Mouse (Mus musculus) frontal cortex, postnatal 36 days (tissue): ENCODE results near the gene Evi2b.
A peak's percentile ranks its signal among the peaks of the same experiment; 100 is the strongest.

Experiments used
- DNase-seq, 2 experiments: peaks; one replicate each; pipeline ENCODE4 v3.0.0; 2022; ENCODE audit warnings: low spot score in 2 of 2

Gene Evi2b

GRCm38 (mm10) chr11:79522944-79523343 lies 618 bp downstream of the Evi2b start:
- DNase-seq = no peak

DNA sequence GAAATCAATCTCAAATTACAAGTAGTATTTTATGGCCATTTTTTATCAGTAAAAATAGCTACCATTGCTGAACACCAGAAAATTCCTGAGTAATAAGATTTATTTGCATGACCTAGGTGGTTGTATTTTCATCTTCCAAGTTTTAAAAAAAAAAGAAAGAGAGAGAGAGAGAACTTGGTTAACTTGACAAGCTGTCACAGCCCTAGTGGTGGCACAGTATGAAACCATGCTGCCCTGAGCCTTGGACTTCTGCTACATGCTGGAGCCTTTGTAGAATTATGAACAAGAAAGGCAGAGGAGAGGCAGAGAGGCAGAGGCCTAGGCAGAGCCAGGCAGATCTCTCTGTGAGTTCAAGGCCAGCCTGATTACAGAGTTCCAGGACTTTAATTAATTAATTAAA lies 1.6 kb downstream of the Evi2b start:
- DNase-seq = no peak

DNA sequence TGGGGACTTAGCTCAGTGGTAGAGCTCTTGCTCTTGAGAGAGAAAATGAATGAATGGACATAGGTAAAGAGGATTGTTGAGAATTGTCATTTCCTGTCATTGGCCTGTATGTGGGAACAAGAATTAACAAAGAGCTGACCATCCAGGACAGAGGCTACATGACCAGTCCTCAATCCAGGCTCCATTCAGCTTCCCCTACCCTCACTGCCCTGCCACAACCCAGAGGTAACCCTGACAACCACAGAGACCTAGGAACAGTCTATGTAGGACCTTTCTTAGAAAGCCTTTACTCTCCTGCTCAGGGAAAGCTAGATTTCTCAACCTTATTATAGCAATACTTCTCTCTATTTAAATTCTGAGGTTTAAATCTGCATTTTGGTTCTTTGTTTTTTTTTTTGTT lies 2.8 kb downstream of the Evi2b start:
- DNase-seq = no peak

- DNase-seq = peak in 1 of 2 experiments; percentile 75
These were observed 3.7 kb downstream of the Evi2b start for GRCm38 (mm10) chr11:79519878-79520291.

GRCm38 (mm10) chr11:79519299-79519698 lies 4.3 kb downstream of the Evi2b start:
- no peak for DNase-seq

GRCm38 (mm10) chr11:79515798-79516197 lies 7.8 kb downstream of the Evi2b start:
- no peak for DNase-seq

DNA sequence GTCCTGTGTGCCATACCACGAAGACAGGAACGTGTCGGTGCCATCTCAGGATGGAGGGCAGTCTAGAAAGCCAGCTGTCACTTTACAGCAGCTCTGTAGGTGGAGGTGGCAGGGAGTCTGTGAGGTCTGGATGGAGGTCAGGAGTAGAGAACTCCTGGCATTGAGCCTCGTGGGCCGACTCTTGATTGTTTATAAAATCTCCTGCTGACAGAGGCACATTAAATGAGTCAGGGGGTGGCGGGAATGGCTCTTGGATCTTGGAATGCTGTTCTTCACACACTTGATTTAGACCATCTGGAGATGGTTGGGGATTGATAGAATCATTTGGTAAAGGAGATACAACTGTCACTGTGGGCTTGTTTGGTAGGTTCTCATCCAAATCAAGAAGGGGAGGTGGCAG lies 8.2 kb downstream of the Evi2b start:
- DNase-seq = no peak

- no peak for DNase-seq
These were observed 11.6 kb downstream of the Evi2b start for GRCm38 (mm10) chr11:79511970-79512369.

GRCm38 (mm10) chr11:79504506-79504905 lies 19.1 kb downstream of the Evi2b start:
- DNase-seq = no peak

- DNase-seq = peak; percentile 63 to 83
These were observed 19.7 kb downstream of the Evi2b start, which contains the start of gene Omg for GRCm38 (mm10) chr11:79503845-79504244. Gene Omg, minus strand, starts transcription at chr11:79504084.

GRCm38 (mm10) chr11:79502917-79503316 lies 20.6 kb downstream of the Evi2b start:
- DNase-seq = no peak

DNA sequence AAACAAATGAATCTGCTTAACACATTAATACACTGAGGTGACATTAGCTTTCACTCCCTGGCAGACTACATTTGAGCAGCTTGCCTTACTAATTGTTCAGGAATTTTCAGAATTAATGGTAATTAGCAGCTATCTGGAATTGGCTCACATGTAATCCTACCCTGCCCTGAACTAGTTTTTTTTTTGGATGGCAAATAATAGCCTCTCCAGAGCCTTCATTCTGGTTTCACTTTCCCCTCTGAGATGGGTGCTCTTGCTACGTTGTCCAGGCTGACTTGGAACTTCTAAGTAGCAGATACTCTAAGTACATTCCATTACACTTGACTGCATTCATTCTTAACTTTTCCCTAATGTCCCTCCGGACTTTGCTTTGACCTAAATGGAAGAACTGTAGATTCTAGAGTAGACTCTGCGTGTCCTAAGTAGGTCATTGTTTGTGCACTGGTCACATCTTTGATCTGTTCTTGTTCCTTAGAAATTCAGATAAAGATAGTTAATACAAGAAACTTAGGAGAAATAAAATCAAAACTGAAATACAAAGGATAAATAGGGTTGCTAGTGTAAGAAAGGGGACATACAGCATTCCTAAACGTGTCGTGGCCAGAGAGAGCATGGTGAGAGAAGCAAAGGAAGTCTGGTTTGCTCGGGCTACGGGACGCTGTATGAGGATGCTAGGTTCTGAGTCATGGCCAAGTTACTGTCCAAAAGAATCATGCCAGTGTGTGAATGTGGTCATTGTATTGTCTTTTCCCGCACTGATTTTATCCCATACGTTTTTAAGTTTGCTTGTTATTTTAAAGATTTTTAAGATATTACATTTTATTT lies 28.4 kb downstream of the Evi2b start:
- no peak for DNase-seq

DNA sequence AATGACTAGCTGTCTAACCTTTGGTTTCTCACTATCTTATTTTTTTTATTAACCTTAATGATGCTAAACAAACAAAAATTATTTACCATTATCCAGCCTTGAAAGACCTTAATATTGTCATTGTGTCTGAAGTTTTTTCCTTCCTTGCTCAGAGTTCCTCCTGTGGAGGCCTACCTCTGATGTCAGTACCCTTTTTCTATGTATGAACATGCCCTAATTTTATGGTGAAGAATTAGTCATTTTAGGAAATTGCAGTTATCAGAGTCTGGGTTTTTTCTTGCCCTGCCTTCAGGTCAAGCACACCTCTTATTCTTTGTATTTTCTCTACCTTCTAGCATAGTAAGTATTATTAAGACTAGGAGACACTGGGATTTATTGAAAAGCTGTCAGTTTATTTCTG lies 38.8 kb downstream of the Evi2b start:
- DNase-seq = no peak

DNA sequence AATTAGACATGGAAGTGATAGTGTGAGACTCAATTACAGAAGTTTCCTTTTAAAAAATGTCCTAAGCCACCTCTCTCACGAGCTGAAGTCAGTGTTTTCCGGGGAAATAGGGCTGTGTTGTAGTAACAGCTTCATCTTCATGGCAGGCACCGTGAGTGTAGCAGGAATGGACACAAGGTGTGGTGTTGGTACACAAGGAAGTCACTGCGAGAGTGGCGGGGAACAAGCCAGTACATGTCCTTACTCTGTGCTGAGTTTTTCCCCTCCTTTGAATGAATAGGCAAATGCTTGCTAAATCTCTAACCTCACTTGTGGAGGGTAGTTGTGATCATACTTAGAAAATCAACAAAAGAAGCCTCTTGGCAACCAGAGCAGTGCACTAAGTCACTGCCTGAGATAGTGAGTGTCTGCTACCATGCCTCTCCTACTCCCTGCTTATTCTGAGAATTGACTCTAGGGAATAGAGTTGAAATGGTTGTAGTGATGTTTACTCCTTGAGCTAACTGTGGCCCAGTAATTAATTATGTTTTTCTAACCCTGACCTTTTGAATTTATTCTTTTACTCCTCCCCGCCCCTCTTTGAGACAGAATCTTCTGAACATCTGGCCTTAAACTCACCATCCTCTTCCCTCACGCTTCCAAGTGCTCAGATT lies 39.6 kb downstream of the Evi2b start:
- no peak for DNase-seq

DNA sequence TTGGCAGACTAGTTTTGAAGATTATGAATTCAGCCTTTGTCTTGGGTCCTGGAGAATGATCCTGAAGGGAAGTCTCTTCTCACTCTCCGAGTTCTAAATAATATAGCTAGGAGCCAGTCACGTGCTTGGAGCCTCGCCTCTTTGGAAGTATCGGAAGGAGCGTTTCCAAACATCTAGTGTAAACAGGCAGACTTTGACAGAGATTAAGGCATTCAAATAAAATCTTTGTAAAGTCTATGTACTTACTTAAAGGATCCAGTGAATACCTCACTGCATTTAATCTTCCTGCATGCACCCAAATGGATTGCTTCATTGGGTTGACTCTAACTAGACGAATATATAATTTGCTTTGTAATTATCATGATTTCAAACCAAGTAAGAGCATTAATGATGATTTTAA lies 40.2 kb downstream of the Evi2b start:
- no peak for DNase-seq

DNA sequence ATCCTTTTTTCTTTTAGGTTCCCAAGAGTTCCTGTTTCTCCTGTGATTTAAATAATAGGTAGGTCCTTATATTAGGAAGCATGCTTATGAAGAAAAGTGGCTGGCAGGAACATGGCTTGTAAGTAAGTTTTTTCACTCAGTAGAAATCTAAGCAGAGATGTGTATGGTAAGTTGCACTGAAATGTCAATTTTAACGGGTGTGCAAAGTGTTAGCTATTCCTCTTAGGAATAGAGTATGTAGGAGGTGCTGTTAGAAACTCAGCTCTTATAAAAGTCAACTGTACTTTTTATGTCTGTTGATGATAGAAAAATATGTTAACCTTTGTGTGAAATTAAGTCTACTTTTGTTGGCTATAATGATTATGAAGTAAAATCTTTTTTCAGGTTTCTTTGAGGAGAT lies 55.5 kb downstream of the Evi2b start:
- no peak for DNase-seq
